Mouse (Mus musculus): ENCODE results near the gene Aox2.
"Not testable (repeated sequence)": the region's sequence is repeated elsewhere in the genome, so short reads cannot be mapped to it uniquely, and the experiment has no call there.

The Aox2 gene

DNA sequence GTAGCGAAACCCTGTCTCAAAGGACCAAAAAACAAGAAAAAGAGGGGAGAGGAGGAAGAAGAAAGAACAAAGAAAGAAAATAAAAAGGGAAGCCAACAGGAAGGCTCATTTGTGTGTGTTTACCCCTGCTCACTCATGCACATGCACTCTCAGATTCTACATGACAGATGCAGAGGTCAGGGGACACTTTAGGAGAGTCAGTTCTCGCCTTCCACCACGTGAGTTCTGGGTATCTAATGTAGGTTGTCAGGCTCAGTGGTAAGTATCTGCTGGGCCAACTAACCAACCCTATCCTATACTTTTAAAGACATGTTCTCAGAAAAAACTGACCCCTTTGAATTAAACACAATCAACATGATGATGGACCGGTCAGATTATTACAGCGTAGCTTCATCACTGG, 66.4 kb downstream of the Aox2 start:
- DNase-seq (ENCODE audit: low read depth in 2 of 2, low spot score in 2 of 2): no peak

DNA sequence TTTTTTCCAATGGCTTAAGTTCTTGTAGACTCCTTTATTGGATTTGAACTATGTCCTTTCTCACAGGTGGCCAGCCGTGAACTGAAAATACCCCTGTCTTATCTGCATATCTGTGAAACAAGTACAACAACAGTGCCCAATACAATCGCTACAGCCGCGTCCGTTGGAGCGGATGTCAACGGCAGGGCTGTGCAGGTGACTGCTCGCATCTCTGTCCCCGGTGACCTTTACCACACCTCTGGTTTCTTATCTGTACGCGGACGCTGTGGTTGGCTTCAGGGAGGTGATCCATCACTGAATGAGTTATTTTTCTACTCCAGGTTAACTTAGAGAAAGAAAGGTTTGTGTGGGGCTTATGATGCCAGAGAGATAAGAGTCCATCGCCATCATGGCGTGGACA, 68.0 kb downstream of the Aox2 start:
- DNase-seq (ENCODE audit: low read depth in 2 of 2, low spot score in 2 of 2): no peak

DNA sequence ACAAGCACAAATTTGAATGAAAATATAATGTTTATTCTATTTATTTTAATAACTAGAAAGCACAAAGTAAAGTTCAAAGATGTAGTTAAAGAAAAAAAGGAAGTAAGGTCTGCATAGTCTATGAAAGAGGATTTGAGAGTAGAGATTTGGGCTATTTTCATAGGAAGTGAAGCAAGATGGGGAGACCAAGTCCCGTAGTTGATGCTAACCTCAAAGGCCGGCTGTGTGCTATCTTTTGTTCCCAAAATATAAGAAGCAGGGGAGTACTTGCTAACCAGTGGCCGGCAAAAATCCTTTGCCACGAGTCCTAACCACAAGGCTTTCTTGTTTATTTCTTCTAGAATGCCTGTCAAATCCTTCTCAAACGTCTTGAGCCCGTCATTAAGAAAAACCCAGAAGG, 70.6 kb downstream of the Aox2 start:
- no peak for DNase-seq (ENCODE audit: low read depth in 2 of 2, low spot score in 2 of 2)

DNA sequence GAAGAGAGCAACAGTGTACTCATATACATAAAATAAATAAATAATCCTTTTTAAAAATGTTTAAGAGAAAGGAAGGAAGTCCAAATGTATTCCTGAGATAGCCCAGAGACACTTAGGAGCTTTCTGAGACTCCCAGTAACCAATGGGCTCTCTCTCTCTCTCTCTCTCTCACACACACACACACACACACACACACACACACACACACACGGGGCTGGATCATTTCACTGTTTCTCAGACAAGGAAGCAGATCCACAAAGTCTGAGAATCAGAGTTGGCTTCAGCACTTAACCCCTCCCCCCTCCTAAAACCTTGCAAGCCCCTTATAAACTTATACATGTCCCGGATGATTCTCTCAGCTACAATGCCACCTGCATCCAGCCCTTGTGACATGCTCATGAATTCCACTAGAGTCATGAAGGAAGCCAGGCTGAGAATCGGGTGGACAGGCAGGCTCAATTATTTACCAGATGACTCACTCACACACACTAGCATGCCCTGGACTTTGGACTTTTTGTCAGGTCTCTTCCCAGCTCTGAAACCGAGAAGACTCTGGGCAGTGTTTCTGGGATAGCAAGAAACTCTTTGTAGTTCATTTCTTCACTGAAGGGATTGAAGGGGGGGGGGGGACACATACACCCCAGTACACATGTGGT, 75.2 kb downstream of the Aox2 start:
- no peak for DNase-seq (ENCODE audit: low read depth in 2 of 2, low spot score in 2 of 2)

DNA sequence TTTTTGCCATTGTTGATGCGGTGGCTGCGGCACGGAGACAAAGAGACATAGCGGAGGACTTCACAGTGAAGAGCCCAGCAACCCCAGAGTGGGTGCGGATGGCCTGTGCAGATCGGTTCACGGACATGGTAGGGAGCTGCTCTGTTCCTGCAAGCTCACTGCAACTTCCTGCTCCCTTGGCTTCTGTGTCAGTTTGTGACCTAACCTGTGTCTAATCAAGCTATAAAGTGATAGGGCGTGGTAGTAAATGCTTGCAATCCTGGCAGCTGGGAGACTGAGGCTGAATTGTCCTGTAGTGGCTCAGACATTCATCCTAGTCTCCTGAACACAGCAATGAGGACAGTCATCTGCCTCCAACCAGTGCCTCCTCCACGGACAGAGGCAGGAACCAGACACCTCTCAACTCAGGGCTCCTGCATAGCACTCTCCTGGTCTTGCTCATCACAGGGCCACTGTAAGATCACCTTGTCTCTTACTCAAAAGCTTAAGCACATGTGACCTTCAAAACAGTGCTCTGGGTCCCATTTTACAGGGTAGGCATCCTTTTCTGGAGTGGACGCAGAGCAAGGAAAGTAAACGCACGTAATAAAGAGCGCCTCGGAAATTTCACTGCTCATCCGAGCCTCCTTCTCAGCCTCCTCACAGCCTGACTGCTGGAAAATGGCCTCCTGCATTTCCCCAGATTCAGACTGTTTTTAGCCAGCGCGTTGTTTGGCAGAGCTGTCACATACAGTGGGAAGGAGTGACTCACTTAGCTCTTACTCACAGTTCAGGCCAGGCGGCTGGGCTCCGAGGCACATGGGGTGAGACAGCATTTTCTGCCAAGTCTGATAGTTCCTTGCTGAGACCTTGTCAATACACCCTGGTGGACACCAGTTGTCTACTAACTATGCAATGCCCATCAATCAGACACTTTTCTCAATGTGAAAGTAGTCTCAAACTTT, 81.1 kb downstream of the Aox2 start:
- DNase-seq (ENCODE audit: low read depth in 2 of 2, low spot score in 2 of 2): no peak

DNA sequence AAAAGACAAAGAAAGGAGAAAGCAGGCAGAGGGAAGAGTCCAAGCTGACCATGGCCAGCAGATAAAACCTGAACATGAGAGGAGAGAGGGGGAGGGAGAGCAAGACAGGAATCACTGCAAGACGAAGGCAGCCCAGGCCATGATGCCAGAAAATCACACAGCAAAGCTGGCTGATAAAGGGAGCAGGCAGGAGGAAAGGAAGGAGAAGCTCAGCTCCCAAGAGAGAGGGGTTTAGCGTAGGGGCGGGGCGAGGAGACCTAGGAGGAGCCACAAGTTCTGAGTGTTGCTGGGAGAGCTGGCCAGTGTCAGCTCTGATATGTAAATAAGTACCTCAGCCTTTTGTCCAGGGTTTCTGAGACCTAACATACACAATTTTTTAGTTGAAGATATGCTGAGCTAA, 84.2 kb downstream of the Aox2 start:
- DNase-seq (ENCODE audit: low read depth in 2 of 2, low spot score in 2 of 2): no peak

DNA sequence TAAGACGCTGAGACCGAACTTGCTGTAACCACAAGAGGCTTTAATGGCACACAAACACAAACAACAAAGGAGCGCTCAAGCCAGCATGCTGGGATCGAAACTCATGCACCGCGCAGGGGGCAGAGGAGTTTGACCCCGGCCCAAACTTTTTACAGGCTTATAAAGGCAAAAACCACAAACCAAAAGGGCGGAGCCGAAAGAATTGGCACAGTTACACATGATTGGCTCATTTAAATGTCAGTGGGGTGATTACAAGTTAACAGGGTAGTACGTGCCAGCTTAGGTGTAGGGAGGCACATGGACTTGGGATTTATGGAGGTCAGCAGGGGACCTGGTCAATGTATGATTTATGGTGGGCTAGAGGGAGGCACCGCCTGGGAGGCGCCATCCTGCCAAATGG, 86.4 kb downstream of the Aox2 start:
- no peak for DNase-seq (ENCODE audit: low read depth in 2 of 2, low spot score in 2 of 2)

DNA sequence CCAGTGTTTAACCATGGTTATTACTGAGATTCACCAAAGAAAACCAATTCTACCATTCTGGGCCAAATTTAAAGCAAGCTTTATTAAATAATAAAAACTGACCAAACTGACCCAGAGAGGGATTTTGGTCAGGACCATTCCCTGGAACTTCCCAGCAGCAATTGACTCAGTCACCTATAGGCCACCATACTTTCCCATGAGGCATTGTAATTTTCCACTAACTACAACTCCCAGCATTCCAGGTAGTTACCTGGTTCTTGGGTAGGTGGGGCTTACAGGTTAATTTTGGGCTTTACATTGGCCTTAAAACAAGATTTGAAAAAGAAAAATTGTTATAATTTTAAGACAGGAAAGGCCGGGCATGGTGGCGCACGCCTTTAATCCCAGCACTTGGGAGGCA, 87.7 kb downstream of the Aox2 start:
- no peak for DNase-seq (ENCODE audit: low read depth in 2 of 2, low spot score in 2 of 2)

DNA sequence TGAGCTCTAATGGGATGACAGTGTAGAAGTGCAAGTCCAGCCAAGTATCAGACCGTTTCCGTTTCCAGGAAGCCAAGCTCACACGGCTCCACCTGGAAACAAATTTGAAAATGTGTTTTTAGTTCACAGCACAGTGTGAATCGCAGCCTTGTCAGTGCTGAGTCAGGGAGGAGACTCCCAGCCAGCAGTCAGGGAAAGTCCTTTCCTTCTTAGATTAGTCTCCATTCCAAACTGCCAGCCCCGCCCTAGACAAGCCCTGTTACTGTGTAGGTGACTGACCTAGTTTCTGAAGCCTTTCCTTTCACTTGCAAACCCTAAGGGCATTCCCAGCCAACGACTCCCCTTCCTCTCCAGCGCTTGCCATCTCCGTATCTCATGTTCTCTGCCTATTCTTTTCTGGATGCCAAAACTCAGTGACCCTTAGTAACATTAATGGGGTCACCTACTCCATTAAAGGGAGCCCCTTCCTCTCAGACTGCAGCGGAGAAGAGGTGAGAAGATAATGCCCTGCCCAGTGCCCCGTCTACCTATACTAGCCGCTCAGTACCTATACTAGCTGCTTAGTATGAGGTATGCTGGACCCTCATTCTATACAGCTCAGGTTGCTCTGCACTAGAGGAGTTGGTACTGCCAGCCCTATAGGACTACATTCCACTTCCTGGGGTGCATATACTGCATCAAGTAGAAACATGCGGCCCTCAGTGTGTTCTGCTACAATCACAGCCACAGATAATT, 88.8 kb downstream of the Aox2 start:
- DNase-seq (ENCODE audit: low read depth in 2 of 2, low spot score in 2 of 2): no peak

DNA sequence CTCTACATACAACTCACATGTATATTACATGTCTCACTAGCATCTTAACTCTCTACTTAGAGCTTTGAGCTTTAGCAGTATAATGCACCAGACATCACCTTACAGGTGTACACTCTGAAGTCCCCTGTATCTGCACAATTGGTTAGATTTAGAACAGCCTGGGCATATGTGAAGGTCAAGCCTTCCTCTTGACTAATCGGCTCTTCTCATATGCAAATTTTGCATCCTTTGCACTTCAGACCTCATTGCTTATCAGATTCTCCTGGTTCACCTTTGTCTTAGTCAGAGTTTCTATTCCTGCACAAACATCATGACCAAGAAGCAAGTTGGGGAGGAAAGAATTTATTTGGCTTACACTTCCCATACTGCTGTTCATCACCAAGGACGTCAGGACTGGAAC, 91.6 kb downstream of the Aox2 start:
- no peak for DNase-seq (ENCODE audit: low read depth in 2 of 2, low spot score in 2 of 2)

DNA sequence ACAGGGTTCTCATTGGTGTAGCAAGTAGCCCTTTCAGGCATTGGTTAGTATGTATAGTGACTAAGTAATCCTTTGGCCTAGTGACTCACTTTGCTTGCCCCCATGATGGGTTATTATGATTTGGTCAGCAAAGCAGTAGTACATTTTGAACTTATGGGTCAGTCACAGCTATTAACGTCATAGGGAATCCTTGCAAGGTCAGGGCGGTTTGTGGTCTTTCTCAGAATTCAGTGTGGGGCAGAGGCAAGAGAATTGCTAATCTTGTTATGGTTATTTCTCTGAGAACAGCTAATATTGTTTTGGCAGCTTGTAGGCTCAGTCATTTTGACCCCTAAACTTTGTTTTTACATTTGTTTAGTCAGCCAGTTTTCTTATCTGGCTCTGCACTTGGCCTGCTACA, 96.1 kb downstream of the Aox2 start:
- DNase-seq (ENCODE audit: low read depth in 2 of 2, low spot score in 2 of 2): not testable (repeated sequence)

DNA sequence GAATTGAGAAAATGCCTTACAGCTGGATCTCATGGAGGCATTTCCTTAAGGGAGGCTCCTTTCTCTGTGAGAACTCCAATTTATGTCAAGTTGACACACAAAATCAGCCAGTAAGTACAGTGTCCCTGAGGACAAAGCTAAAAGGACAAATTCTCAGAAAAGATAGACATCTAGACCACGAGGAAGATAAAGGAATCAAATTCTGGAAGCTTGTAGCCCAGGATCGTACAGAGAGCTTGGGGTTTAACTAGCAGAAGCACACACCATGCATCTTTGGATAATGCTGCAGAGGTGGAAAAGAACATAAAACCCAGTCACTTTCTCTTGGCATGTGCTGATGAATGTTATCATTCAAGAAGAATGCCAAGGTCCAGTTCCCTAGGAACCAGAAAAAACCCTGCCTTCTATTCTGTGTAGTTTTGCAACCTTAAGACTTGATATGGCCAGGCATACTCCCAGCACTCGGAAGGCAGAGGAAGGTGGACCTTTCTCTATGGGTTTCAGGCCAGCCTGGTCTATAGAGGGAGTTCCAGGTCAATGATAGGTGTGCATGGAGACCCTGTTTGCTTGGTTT, 97.5 kb downstream of the Aox2 start:
- no peak for DNase-seq (ENCODE audit: low read depth in 2 of 2, low spot score in 2 of 2)

DNA sequence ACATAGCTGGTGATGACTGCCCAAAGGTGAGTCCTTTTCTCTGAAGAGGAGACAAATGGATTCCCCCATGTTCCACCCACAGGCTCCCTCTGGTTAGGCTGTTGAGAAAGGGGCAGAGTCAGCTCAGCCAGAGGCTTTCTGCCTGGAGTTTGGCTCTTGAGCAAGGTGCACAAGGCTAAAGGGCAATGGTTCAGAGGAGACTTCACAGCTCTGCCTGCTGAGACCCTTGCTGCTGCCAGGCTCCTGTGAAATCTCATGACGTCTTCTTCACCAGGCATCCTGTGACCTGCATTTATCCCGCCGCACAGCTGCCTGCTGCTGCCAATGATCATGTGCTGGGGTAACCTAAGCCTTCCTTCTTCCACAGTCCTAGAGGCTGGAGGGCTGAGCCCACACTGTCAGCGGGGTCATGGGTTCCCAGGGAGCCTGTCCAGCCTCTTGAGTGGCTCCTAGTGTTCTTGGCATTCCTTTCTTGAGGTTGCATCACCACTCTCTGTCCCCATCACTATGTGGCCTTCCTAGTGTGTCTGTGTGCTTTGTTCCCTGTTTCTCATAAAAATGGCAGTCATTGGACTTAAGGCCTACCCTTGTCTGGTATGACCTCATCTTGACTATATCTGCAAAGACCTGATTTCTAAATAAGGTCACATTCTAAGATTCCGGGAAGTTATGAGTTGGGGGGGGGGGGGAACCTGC, 104.6 kb downstream of the Aox2 start:
- DNase-seq (ENCODE audit: low read depth in 2 of 2, low spot score in 2 of 2): no peak

DNA sequence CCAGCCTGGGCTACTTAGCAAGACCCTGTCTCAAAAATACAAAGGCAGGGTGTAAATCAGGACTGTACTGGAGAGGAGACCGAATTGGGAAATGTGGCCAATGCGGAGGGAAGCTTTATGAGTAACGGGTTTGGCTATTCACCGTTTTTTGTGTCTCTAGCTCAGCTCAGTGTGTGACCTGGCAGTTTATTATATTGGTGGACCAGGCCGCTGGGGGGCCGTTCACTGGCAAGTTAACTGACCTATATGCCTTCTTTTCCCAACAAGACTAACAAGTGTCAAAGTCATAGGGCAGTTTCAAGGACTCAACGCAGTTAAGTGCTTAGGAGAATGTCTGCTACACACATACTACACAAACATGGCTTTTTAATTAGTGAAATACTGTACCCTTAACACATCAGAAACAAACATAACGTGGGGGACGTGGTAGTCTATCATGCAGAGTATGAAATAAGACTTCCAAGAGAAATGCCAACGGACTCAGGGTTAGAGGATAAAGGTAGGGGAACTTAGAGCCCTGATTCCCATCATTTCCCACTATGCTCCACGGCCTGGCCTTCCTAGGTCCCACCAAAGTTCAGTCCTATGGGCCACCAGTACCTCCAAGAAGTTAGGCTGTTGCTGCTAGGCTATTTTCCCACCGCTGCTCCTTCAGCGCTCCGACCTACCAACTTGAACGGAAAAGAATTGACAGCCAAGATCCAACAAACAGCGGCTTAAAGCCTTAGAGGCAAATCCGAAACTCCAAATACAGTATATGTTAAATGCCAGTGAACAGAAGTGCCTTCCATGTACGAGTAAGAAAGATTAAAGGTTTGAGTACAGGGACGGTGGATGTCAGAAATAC, 113.5 kb downstream of the Aox2 start:
- no peak for DNase-seq (ENCODE audit: low read depth in 2 of 2, low spot score in 2 of 2)

DNA sequence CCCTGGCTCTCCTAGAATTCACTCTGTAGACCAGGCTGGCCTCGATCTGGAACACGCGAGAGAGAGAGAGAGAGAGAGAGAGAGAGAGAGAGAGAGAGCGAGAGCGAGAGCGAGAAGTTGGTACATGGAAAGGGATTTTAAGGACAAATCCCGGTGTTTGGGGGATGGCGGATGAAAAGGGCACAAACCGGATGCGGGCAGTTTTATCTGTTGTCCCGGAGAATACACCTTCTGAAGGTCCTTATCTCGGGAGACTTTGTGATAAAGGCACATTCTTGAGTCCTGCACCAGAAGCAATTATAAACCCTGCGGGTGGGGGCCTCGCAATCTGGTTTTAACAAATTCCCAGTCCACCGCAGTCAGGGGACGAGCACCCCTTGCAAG, 114.1 kb downstream of the Aox2 start:
- no peak for DNase-seq (ENCODE audit: low read depth in 2 of 2, low spot score in 2 of 2)

DNA sequence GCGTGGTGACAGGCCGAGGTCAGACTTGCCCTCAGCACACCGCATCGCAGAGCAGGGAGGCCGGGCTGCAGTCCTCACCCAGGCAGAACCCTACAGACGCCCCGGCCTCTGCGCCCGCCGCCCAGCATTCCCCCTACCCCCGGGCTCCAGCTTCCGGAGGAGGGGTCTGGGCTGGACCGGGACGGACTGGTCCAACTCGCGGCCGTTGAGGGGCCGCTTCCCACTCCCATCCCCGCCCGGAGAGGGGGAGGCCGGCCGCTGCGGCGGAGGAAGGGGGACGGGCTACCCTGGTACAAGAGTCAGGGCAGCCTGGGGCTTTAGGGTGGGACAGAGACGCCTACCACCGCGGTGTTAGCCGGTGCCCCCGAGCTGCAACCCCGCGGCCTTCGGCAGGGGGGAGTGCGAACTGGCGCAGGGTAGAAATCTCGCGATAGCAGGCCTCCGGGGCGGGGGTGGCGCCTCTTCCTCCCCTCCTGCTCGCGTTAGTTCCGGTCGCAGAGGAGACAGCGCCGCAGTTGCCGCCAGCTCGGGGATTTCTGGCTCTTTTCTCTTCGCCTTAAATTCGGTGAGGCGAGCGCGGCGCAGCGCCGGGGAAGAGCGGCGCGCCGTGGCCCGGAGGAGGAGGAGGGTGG, 114.6 kb downstream of the Aox2 start, which contains the start of gene Bzw1:
Bzw1 (plus strand) TSS at position 247 of the 632 bp plus-strand sequence.
- peak; percentile 91 to 92 for DNase-seq (ENCODE audit: low read depth in 2 of 2, low spot score in 2 of 2)

DNA sequence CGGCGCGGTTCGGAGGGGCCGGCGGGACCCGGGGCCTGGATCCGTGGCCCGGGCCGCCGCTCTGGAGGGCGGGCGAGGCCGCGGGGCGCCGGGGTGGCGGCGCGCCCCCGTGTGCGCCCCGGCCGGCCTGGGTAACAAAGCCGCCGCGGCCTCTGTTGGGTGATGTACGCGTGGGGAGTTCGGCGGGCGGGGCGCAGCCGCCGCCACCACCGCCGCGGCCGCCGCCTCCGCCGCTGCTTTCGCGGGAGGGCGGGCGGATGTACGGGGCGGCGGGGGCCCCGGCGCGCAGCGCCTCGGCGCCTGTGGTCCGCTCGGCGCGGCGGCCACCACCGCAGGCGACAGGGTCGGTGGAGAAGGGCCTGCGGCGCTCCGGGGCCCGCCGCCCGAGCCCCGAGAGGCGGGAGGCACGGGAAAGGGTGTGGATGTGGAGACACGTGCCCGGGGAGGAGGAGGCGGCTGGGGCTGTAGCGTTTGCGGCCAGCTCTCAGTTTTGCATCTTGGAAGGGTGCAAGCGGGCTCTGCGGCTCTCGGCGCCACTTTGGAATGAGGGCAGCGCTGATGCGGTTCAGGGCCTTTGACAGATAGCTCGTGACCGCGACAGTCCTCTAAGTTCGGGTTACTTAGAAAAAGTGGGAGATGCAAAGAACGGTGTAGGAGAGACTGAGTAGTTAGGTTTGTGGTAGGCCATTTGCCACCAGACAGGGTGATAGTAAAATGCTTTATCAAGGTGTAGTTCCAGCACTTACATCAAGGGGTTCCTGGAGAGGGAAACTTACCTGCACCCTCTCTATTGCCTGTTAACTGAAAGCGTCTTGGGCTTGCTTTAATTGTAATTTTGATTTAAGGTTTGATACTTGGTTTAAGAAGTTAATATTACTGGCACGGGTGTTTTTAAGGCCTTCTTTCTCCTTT, 115.4 kb downstream of the Aox2 start:
- peak in 1 of 2 experiments; percentile 48 for DNase-seq (ENCODE audit: low read depth in 2 of 2, low spot score in 2 of 2)

DNA sequence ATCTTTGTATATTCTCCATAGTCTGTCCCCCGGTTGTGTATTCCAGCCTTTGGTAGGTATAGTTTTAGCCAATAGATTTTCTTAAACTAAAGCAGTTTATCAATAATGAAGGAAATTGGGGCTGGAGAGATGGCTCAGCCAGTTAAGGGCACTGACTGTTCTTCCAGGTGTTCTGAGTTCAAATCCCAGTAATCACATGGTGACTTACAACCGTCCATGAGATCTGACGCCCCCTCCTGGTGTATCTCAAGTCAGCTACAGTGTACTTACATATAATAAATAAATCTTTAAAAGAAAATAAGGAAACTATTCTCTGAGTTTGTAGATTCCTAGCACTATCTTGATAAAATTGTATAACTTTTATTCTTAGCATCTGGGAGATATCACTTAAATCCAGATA, 117.2 kb downstream of the Aox2 start:
- no peak for DNase-seq (ENCODE audit: low read depth in 2 of 2, low spot score in 2 of 2)

Data from CD8-positive naive resting alpha-beta T cell, adult 2 months (primary cell).